Mouse (Mus musculus): ENCODE results near the gene Kcnh4.

DNA sequence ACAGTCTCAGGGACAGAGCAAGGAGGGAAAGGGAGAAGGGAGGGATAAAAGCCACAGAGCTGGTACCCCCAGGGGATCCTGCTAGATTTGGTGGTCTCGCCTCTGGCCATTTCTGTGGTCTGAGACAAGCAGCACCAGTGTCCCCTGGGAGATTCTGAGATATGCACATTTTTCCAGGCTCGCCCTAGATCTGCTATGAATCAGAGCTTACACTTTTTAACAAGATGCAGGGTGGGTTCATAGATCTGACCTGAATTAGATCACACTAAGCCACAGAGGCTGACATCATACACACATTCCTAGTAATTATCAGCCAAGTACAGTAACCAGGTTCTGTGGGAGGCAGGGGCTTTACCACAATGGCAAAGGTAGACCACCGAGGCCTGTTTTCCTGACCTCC is 30.0 kb upstream of the Kcnh4 start:
- TF ChIP-seq CTCF (IDR thresholded peaks at IDR 0.05; ENCODE audit: borderline replicate concordance, extremely low read depth, insufficient read depth, insufficient read length), result no peak
- no peak for TF ChIP-seq POLR2A (IDR thresholded peaks at IDR 0.05; ENCODE audit: borderline replicate concordance, extremely low read depth, insufficient read depth, insufficient read length, poor library complexity, severe bottlenecking)
